Mouse (Mus musculus): Measurements from ENCODE around the gene Ccdc40. TPM values are rescaled to one million over a fixed set of nuclear protein-coding genes. Genes with fewer than 3 reads are reported as not detected.

Ccdc40 gene
- total RNA-seq, 4 experiments from 2014 or later = 1.3 TPM; not detected in 3

Other genes starting within 250 kb of the Ccdc40 start
- not detected for gene Enpp7, start 240.4 kb upstream of the Ccdc40 start, total RNA-seq (2022)
- 1 to 10 TPM in 1 of 4 experiments, under 1 TPM in 3; 0.29 to 1.1 (median 0.68) TPM for gene Cbx2, start 205.6 kb upstream of the Ccdc40 start, total RNA-seq (2022)
- 1 to 10 TPM; 1.1 to 3.3 (median 2.5) TPM for gene Cbx8, start 187.6 kb upstream of the Ccdc40 start, total RNA-seq (2022)
- gene Cbx4, start 142.4 kb upstream of the Ccdc40 start, total RNA-seq (2022) = 1 to 10 TPM; 2.1 to 3.0 (median 2.2) TPM
- 10 to 100 TPM; 31.6 to 45.5 (median 40.5) TPM for gene Tbc1d16, start 73 bp upstream of the Ccdc40 start, total RNA-seq (2022)
- gene Gaa, start 39.3 kb downstream of the Ccdc40 start, total RNA-seq (2022) = 100 to 1,000 TPM; 187 to 198 (median 192) TPM
- 10 to 100 TPM; 30.7 to 53.1 (median 42.8) TPM for gene Eif4a3, start 71.5 kb downstream of the Ccdc40 start, total RNA-seq (2022)
- under 1 TPM; 0.10 to 0.25 (median 0.22) TPM for gene Card14, start 79.2 kb downstream of the Ccdc40 start, total RNA-seq (2022)
- 1 to 10 TPM; 2.3 to 3.8 (median 2.7) TPM for gene Sgsh, start 127.0 kb downstream of the Ccdc40 start, total RNA-seq (2022)
- 1 to 10 TPM; 2.5 to 4.2 (median 3.0) TPM for gene Slc26a11, start 127.0 kb downstream of the Ccdc40 start, total RNA-seq (2022)
- 1 to 10 TPM; 4.5 to 7.0 (median 5.8) TPM for gene Rnf213, start 164.5 kb downstream of the Ccdc40 start, total RNA-seq (2022)